Mouse (Mus musculus) 3T3-L1 (cell line): Measurements from ENCODE around the gene Ggt6.

Source experiments
- DNase-seq: peaks from one replicate; pipeline ENCODE4 v3.0.0-alpha.2; 2015; ENCODE audit warnings: low read depth, low spot score

The Ggt6 gene

DNA sequence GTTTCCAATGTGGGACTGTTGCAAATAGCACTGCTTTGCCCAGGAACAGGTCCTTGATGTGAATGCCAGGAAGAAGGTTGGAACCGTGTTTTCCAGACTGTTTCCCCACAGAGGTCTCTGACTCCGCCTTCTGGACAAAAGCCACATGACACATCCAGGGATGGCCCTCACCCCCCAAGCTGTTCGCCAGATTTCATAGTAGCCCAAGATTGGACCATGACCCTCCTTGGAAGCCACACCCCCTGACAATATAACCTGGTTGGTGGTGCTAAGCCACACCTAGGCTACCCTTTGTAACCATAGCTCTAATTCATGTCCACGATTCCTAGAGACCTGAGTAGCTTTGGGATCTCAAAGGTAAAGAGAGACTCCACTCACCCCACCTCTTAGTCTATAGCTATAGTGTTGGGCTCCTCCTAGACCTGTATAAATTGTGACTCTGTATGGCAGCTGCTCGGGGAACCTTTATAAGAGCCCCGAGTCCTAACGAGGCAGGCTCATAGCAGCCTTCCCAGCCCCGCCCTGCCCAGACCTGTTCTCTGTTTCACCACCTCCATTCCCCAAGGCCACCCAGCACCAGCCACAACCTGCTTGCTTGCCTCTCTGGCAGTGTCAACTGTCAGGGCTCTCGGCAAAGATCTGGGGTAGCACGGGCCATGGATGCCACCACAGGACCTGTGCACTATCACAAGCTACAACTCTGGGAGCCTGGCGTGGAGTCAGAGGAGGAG lies at the start of gene Ggt6:
Gene Ggt6 (plus strand): TSS at position 564 of the 731 bp plus-strand sequence.
- peak; percentile 21 for DNase-seq

DNA sequence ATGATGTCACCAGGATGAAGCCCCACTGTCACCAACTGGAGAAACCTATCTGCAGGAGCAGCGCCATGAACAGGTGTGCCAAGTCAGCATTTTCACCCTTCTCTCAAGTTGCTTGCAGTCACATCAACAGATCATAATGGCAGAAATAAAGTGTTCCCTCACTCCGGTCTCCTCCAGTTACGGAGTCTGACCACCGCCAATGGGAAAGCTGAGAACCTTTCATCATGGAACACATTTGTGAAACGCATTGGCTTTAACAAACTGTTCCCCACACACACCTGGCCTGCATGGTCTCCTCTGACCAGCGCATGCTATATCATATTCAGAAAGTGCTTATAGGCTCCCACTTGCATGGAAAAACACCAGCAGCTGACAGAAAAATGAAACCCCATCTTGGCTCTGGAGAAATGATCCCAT lies 47.2 kb upstream of the Ggt6 start:
- no peak for DNase-seq

DNA sequence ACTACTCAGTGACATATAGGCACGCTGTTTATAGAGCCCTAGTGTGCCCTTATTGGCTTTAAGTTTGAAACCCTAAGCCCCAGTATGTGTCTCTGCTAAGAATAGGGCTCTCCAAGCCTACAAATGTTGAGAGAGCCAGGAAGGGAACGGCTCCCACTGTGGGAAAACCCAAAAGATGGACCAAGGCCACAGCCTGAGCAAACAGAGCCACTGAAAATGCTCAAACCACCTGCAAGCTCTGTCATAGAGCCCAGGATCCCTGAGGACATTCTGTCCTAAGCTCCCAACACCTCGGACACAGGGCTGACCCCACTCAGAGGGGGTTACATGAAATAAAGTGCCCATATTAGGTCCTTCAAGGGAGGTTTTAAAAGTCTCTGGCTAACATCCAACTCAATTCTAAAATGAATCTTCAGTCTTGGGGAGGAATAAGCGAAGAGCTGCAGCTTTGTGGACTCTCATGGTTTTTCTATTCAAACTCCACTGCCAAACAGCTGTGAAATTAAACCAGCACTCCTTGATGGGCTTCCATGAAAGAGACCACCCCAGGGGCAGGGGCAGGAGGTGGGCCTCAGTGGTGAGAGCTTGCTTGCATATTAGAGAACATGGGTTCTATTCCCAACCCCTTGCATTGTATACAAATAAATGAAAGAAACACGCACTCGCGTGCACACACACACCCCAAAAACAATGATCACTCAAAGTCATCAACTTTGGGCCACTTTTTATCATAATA lies 45.8 kb upstream of the Ggt6 start:
- no peak for DNase-seq

DNA sequence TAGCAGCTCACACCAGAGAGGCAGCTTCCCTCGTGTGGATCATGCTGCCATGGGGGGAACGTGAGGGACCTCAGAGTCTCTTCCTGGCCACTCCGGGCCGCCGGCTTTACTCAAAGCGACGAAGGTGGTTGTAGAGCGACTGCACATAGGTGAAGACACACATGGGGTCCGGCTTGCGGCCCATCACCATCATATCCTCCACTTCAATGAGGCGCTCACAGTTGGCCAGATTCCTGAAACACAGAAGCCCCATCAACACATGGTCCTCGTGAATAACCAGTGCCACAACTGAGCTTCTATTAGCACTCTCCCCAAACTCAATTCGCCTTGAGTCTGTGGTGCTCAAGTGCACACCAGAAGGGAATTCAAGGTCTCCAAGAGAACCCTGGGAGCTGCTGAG lies 44.1 kb upstream of the Ggt6 start:
- DNase-seq, result no peak

DNA sequence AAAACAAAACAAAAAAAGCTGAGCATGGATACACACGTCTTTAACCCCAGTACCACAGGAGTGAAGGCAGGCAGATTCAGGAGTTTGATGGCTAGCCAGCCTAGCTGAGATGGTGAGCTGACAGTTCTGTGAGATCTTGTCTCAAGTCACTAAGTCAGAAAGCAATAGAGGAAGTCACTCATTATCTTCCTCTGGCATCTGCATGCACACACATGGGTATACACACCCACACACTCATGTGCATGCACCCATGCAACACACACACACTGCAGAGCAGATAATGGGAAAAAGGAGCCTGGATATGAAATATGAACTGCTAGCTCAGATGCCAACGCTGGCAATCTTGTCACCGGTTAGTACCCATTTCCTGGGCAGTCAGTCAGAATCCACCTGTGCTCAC lies 42.1 kb upstream of the Ggt6 start:
- DNase-seq, result no peak

DNA sequence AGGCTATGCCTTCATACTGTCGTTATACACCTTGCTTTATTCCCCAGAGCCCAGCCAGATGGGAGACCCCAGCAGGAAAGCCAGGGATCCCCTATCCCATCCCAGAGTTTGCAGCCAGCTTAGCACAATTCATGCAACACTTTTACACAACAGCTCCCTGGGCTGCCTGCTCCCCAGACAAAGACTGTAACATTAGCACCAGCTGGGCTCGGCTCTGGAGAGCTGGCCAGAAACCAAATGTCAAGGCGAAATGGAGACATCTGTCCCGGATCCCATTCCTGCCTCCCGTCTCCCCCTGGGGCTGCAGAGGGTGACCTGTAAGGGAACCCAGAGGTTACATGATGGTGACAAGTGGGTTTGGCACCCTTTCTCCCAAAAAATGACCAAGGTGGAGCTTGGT lies 41.7 kb upstream of the Ggt6 start:
- no peak for DNase-seq

- no peak for DNase-seq
Observed at GRCm38 (mm10) chr11:72394694-72395093, 40.6 kb upstream of the Ggt6 start.

- no peak for DNase-seq
Observed at GRCm38 (mm10) chr11:72395652-72396051, 39.7 kb upstream of the Ggt6 start.

DNA sequence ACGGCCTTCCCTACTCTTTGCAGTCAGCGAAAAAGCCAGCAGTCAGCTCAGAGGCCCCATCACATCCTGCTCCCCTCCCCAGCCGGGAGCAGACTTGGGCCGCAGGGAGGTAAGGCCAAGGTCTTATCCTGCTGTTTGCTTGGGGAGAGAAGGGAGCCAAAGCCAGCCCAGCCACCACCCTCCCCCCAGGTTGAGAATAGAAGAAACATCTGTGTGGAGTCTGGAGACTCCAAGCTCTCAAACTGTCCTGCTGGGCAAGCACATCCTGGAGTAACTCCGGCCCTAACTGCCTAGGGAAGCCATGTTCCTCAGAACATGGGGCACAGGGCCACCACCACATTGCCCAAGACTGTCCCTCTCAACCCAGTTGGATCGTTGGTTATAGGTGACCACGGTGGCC lies 38.7 kb upstream of the Ggt6 start:
- no peak for DNase-seq

DNA sequence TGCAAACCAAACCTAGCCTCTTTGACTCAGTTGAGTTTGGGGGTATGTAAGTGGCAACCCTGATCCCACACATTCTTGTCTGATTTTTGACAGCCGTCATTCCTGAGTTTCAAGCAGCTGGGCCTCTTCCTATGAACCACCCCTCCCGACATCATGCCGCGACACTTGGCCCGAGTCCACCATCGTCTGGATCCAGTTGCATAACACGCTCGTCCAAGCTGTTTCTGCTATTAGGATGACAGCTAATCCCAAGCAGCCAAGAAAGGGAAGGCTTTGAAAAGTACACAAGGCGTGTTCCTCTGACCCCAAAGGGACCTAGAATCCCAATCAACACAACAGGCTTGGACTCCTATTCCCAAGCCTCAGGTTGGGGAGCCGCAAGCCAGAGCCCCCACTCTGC lies 38.3 kb upstream of the Ggt6 start:
- DNase-seq, result no peak

DNA sequence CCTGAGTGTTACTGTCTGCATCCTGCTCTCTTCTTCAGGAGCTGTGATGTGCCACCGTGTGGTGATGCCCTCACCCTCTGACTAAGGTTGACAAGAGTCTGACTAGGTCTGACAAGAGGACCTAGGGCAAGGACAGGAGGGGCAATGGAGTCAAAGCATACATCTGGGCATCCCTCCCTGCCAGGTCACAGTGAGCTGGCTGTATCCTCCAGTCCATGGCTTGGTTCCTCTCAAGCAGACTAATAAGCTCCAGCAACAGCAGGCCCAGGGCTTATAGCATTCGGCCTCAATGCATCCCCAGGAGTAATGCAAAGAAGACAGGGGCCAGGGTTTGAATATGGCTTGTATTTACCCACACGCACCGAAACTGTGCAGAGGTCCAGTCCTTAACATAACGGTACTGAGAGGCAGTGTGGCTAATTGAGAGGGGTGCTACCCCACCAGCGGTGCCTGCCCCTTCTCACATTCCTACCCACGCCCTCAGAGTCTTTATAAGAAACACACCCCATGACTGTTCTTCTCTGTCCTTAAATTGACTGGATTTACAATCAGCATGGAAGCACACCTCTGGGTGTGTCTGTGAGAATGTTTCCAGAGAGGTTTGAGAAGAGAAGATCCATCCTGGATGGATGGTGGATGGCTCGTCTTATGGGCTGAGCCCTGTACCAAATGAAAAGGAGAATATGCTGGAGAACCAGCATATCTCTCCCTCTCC lies 37.4 kb upstream of the Ggt6 start:
- no peak for DNase-seq

- DNase-seq, result no peak
Observed at GRCm38 (mm10) chr11:72401068-72401467, 34.3 kb upstream of the Ggt6 start.

GRCm38 (mm10) chr11:72402017-72402416 lies 33.3 kb upstream of the Ggt6 start:
- DNase-seq, result no peak

GRCm38 (mm10) chr11:72402969-72403368 lies 32.4 kb upstream of the Ggt6 start:
- DNase-seq, result no peak

DNA sequence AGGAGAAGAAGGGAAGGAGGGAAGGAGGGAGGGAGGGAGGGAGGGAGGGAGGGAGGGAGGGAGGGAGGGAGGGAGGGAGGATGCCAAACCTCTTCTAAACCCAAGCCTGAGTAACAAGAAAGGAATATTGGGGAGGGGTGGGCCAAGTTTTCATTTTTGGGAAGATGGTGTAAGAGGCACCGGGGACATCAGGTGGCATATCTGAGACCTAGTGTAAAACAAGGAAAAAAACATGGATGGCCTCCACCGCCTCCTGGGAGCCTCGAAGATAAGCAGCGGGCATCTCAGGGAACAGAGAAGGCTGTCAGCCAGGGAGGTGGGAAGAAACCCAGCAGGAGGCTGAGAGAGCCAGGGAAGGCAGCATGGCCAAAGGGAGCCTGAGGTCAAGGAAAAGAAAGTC lies 29.8 kb upstream of the Ggt6 start:
- DNase-seq, result no peak

DNA sequence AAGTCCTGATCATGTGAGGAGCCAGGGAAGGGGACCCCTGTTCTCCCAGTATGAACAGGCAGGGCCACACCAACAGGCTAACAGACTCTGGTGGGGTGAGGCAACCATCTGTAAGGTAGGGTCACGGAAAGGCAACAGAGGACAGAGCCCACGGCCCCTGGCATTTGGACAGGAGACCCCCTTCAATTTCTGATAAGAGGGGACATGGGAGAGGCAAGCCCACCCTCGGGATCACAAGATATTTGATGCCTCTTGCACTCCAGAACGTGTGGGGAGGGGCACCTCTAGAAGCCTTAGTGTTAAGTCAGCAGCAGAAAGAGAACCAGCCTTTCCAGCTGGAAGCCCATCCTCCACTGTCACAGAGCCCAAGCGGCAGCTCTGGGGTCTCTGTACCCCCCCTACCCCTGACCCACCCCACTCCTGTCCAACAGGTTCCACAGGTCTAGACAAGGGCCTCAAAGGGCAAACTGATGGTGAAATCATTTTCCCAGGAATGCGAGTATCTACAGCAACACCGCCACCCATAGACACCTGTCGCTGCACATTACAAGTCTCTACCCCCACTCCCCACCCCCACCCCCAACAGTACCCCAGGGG lies 29.1 kb upstream of the Ggt6 start:
- DNase-seq, result no peak

DNA sequence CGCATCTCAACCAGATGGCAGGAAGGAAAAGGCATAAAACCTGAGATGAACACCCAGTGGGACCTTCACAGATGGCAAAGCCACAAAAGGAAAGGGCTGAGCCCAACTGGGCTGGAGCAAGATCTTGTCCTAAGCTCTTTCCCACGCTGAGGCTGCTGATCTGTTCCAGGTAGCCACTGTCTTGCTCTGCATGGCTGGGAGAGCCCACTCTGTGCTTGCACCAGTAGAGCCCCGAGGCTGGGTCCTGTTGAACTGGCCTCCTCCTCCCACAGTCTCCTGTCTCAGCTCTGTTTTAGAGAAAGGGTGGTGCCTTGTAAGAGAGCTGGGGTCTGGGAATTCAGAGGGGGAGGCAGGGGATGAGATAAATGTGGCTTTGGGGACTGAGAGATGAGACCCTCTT lies 28.2 kb upstream of the Ggt6 start:
- no peak for DNase-seq

- DNase-seq, result no peak
Observed at GRCm38 (mm10) chr11:72407574-72407973, 27.8 kb upstream of the Ggt6 start.

- DNase-seq, result no peak
Observed at GRCm38 (mm10) chr11:72408451-72409170, 26.7 kb upstream of the Ggt6 start.

GRCm38 (mm10) chr11:72409649-72410385 lies 25.5 kb upstream of the Ggt6 start:
- DNase-seq, result no peak
